Mouse (Mus musculus): ENCODE data around the gene Zbtb16. TPM values are rescaled to one million over a fixed set of nuclear protein-coding genes. Genes with fewer than 3 reads are reported as not detected.

The Zbtb16 gene
- total RNA-seq (2015) (4.7 and 5.8 TPM in 2 replicates), total RNA-seq (2017) (4.7 and 5.2 TPM in 2 replicates)

DNA sequence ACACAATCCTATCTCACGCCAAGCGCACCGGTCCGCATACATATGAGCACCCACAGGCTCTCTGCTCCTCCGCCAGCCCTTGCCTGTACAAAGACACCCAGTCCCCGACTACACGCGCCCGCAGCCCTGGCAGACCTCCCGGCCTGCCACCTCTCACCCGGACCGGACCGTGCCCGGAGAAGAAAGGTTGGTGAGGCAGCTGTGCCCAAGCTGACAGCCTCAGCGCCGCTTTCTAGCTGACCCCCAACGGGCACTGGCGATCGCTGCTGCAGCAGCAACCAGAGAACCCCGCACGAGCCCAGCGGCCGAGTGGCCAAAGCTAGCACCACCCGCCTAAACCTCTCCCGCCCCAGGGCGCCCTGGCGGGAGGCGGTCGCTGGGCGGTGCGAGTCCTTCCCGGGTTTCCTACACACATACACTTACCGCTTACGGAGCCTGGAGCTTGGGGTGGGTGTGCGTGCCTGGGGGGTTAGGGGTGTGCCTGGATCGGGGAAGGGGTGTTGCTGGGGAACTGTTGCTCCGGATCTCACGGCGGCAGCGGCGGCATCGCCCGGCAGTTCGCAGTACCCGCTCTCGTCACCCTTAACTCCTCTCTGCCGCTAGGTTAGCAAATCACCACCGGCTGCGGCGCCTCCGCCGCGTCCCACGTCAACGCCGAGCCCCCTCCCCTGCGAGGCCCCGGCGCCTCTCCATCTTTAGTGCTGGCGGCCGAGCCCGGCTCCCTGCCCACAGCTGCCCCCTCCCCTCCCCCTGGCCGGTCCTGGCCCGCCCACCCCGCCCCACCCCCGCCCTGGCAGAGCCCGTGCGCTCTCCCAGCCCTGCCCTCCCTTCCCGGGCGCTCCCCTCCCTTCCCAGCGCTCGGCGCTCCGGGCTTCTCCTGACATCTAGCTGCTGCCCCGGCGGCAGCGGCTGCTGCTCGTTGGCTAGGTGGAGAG is at the start of gene Zbtb16:
Zbtb16 (minus strand) TSS at position 592 of the 935 bp plus-strand sequence.
- peak; percentile 68 for ATAC-seq (replicated peaks; ENCODE audit: poor library complexity)

DNA sequence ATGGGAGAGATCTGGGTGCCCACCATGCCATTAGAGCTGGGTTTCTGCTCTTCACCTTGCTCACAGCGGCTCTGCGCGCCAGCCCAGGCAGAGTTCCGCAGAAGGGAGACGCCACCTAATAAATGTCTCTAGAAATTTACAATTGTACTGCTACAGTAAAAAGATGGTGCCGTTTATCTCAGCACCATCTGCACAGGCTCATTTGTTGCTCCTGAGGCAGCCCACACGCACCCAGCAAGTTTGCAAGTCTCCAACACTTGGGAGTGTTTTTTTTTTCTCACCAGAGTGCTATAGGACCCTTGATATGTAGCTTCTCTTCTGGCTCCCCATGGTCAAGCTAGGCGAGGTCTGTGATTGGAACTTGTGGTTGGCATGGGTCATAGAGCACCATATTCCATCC is 36.9 kb upstream of the Zbtb16 start:
- no peak for ATAC-seq (replicated peaks; ENCODE audit: poor library complexity)

DNA sequence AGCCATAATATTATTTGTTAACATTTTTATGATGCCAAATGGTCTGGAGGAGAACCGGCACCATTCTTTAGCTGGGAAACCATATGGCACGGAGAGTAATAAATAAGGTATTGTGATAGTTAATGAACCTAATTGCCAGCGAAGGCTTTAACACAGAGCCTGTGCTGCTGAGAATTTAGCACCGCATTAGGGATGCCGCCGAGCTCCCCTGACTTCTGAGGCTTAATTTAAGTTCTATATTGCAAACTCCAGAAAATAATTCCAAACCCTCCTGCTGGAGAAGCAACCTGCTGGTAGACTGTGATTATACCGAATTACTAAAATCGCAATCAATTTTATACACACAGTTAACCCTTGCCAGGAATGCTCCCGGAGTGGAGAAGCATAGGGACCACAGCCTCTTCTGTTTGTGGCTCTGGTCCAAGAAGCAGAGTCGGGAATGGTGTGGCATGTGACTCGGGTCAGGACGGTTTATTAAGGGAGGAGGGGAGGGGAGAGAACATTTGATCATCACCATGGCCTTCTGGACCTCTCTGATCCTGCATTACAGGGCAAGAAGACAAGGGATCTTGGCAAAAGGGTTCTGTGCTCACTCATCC is 30.6 kb upstream of the Zbtb16 start:
- ATAC-seq (replicated peaks; ENCODE audit: poor library complexity) = no peak

DNA sequence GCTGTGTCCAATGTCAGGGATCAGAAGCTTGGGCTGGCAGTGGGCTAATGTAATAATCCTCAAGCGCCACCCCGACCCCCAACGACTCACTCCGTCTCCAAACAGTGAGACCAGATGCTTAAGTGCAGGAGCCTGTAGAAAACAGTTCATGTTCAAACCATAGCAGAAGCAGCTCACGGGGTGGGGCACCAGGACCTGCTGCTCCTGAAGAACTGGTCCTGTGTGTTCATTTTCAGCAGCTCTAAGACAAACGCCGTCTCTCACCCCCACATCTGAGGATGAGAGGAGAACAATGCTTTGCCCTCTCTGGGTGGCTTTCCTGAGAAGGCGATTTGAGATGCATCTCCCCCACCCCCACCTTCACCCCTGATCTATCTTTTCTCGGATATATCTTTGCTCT is 29.2 kb upstream of the Zbtb16 start:
- ATAC-seq (replicated peaks; ENCODE audit: poor library complexity) = no peak

DNA sequence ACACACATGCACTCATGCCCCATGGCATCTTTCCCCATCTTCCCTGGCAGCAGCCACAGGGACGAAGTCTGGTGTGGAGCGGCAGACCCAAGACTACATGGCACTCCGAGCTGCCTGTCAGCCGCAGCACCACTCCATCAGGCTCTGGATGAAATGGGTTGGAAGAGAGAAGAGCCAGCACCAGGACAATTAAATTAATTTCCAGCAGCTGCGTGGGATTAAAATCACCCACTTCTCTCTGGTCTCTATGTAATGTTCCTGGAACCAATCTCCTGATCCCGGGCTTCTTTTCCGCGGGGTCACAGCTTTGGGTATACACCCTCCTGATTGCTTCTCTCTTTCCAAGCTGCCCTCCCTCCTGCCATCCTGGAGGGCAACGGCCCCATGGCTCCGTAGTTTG is 25.5 kb upstream of the Zbtb16 start:
- ATAC-seq (replicated peaks; ENCODE audit: poor library complexity) = no peak

DNA sequence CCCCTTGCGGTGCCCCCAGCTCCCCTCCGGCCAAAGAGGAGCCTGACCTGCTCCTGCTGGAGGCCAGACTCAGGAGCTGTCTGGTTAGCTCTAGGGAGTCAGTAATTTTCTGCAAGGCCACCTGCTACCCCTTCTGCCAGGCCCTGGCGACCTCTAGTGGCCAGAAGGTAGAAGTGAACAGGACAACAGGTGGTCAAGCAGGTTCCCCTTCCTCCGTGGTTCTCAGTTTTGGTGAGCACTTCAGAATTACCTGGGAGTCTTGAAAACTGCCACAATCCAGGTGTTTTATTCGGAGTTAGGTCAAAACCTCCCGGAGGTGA is 24.5 kb upstream of the Zbtb16 start:
- peak; percentile 93 for ATAC-seq (replicated peaks; ENCODE audit: poor library complexity)

DNA sequence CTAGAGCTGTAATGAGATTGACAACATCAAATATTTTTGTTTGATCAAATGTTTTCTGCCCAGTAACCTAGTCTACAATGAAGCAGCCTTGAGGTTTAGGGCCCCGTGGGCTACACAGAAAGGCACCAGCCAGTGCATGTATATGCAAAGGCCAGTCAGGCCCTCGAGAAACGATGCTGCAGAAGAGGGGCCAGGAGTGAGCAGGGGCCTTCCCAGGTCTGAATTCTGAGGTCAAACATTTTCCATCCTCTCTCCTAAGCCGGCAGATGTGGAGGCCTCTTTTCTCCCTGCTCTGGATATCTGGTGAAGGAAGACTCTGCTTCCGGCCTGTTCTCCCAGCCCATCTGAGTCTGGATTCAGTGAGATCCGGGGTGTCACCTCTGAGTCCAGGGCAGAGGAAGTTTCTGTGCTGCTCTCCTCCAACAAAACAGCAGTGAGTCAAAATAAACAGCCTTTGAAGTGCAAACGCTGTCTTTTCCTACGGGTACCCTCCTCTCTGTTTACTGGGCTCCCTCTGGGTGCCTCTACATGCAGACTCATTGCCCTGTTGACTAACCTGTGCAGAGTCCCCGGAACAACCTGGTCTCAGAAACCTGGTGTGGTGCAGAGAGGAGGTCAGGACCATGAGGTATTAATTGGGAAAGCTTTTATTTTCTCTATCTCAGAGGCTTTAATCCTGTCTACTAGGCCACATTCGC is 24.0 kb upstream of the Zbtb16 start:
- ATAC-seq (replicated peaks; ENCODE audit: poor library complexity) = no peak

DNA sequence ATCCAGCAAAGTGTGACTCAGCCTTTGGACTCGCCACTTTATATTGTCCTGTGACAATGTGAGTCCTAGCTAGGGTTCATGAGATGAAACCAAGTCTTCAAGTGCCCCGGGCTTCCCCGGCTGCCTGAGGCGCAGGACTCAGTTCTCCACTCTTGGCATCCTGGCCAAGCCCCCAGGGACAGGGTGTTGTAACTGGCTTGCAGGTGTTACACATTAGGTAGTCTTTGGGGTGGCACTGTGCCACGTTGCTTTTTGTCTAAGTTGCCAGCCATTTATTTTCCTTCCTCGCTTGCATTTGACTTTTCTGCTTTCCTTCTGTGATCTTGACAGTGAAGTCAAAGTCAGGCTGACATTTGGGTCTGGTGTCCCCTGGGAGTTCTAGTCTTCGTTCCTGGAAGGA is 21.9 kb upstream of the Zbtb16 start:
- ATAC-seq (replicated peaks; ENCODE audit: poor library complexity) = no peak

DNA sequence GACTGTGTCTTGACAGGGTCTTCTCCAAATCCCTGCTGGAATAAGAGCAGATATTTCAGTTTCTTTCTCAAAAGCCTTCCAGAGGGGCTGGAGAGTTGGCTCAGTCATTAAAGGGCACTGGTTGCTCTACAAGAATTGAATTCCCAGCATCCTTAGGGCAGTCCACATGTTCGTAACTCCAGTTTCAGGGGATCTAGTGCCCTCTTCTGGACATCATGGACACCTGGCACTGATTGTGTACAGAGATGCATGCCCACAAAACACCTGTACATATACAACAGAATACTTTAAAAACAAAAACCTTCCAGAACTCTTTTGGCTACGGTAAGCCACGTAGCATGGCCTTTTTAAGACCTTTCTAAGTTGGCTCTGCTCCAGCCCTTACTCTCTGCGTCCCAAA is 20.2 kb upstream of the Zbtb16 start:
- 0 out of 2 replicates have a peak, but pooled peaks have one; percentile 37 for ATAC-seq (replicated peaks; ENCODE audit: poor library complexity)

DNA sequence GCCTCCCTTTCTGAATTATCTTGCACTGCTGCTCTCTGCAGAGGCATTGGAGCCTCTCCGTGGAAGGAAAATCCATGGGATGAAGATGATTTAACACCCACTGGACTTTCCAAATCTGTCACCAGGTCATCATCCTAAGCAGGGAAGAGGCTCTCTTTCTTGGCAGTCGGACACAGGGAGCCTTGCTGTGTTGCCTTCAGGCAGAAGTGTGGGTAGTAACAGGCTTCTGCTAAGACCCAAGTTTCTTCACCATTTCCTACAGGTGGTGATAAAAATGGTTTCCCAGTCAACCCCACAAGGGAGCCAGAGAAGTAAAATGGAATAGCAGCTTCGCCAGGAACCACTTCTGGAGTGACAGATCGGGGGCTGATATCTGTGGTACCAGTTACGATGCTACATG is 13.5 kb upstream of the Zbtb16 start:
- ATAC-seq (replicated peaks; ENCODE audit: poor library complexity) = no peak

DNA sequence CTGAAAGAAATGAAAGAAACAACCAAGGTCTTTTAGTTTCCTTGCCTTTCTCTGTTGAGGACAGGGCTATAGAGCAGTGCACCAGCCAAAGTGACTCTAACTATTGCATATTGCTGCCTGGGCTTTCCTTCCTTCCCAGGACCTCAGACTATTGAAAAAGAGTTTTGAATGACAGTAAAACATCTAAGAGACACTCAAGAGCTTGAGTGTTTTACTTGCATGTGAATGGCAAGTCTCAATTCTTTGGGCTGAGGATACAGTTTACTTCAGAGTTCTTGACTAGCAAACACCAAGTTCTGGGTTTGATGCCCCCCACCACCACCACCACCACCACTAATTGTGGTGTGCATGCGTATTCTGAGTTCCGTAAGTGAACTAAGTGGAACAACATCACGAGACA is 3.5 kb upstream of the Zbtb16 start:
- ATAC-seq (replicated peaks; ENCODE audit: poor library complexity) = no peak

DNA sequence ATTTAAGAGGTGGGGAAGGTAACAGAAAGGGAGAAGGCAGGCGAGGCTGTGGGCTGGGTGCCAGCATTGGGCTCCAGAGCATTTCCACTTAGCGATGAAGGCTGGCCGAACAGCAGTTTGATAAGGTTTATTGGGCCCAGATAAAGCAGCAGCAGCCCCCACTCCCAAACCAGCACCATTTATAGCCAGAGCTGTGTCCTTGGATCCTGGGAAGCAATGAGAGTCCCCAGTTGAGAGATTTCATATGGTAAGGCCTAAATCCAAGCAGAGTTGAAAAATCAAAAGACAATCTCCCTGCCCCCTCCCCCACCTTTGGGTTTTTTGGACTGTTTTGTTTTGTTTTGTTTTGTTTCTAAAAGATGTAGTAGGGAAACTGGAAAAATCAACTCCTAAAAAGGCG is 2.3 kb upstream of the Zbtb16 start:
- ATAC-seq (replicated peaks; ENCODE audit: poor library complexity) = no peak

DNA sequence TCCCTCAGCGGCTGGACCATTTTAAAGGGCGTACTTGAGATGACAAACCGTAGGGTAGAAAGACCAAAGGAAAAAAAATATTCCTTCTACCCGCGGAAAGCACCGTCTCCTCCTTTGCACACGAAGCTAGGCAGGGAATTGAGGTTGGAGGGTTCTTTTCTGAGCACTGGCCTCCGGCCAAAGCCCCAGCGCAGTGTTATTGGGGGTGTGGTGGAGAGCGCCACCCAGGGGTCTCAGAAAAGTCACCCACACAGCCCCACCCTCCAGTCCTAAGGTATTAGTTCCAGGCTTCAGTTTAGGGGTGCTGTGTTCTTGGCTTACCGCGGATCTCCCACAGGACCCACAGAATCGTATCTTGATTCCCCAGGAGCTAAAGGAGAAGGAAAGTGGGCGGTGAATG is 1.2 kb upstream of the Zbtb16 start:
- ATAC-seq (replicated peaks; ENCODE audit: poor library complexity) = peak; percentile 13; the same call in 1 of the 2 replicates

DNA sequence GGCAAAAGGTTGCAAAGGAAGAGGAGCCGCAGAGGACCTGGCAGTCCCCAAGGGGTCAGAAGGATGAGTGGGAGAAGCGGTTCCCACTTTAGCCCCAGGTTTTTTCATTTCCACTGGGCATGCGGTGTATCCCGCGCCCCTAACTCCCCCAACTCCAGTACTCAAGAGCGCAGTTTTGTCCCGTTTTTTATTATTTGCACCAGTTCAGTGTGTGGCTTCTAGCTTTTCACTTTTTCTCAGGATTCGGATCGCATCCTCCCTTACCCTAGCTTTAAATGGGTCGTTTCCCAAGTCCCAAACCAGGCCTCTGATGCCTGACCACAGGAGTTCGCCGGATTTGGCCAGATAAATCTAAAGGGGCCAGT is 526 bp upstream of the Zbtb16 start:
- no peak for ATAC-seq (replicated peaks; ENCODE audit: poor library complexity)

DNA sequence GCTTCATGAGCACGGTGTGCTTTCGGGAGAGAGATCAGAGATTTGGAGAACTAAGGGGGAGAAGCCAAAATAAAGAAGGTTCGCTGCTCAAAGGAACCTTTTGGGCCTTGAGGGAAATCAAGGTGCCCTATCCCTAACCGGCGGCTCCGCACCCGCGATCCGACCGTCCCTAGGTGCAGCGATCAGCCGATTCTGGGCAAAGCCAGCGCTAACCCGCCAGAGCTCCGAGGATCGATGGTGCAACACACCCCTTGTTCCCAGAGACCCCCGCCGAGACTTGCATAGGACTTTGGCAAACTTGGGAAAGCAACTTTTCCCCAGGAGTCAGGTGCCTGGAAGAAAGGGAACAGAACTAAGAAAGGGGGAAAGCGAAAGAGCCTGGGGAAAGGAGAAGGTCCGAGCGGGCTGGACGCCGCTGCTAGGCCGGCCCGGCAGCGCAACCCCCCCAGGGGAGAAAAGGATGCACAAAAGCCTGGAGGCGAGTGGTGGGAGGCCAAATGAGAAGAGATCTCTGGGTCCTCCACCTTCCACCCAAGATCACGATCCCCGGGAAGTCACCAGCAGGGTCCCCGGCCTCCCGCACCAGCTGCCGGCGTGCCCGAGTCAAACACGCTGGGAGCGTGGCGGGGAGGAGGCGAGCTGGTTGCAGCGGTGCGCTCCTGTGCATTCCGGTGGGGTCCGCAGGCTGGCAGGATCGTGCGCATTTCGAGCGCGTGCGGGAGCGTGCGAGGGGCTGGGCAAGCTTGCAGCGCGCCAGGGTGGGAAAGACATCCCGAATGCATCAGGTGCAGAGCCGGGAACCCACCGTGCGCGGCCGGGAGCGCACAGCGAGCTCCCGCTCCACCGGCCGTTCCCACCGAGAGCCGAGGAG is 1.2 kb downstream of the Zbtb16 start:
- ATAC-seq (replicated peaks; ENCODE audit: poor library complexity) = 0 out of 2 replicates have a peak, but pooled peaks have one; percentile 18

DNA sequence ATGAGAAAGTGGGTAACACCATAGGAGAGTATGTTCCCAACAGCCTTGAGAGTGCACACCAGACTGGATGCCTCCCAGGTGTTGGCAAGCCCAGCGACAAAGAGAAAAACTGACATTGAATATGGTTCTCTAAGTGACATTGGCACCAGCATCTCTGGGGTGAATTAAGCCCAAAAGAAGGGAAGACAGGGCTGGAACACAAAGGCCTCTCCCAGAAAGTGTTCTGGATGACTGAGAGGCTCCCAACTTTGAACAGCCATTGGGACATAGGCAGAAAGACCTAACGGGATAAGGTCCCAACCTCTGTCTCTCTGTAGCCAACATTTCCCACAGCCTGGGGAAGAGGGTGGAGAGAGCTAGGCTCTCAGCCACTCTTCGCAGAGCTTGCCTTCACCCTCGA is 2.0 kb downstream of the Zbtb16 start:
- ATAC-seq (replicated peaks; ENCODE audit: poor library complexity) = no peak

DNA sequence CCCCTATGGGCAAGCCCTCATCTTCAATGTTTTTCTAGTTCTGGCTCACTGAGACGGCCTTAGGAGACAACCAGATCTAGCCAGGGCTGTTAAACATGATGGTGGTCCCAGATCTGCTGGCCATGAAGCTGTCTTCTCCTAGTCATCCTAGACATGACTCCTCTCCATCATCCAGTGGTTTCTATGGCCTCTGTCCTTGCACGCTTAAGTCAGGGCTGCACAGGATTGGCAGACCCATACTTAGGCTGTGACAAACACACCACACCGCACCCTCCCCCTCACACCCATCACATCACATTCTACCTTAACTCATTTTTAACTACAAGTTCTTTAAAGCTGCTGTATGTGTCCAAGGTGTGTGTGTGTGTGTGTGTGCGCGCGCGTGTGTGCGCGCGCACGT is 2.5 kb downstream of the Zbtb16 start:
- no peak for ATAC-seq (replicated peaks; ENCODE audit: poor library complexity)

DNA sequence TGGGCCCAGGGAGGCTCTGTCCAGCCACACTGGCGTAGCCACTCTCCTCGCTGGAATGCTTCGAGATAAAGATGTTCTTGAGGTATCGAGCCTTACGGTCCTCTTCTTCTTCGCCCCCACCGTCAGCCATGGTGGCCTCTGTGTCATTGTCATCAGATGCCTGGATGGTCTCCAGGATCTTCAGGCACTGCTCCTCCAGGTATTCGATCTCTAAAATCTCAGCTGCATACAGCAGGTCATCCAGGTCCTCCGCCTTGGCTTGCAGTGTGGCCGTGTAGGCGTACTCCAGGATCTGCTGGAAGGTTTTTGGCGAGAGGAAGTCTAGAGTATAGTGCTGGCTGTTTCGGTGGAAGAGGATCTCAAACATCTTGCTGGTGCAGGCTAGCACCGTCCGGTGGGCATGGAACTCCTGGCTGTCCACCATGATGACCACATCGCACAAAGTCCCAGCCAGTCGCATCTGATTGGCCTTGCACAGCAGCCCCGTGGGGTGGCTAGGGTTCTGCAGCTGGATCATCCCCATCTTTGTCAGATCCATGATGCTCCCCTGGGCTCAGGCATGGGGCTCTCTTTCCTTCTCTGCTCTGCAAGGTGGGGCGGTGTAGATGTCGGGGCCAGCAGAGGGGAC is 3.4 kb downstream of the Zbtb16 start:
- no peak for ATAC-seq (replicated peaks; ENCODE audit: poor library complexity)

DNA sequence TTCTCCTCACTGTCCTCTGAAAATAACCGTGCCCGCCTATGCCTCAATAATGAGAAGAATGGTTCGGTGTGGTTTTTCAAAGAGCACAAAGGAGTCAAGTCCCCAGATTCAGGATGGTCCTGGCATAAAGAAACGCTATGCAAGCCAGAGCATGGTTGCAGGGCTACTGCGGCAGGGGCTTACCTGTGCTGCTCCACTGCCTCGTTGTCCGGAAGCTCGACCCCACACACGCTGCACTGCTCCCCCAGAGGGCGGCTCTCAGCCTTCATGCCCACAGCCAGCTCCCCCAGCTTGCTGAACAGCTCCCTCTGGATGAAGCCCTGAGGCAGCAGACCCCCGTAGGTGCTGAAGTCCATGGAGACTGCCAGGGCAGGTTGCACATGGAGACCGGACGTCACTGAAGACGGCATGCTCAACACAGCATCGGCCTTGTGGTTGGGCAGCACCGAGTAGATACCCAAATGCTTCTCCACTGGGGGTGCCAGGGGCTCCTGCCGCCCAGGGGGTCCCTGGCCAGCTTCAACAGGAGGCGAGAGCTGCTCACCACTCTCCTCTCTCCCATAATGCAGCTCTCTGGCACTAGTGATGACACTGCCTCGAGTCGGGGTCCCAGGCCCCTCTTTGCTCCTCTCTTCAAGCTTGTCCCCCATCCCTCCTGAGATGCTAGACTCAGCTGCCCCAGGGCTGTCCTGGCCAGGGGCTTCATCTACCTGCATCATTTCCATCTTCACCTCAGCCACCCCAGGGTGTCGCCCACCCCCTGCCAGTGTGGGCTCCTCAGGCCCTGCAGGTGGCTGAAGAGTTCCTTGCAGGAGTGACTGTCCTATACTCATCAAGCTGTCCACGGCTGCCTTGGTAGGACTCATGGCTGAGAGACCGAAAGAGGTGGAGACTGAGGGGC is 4.2 kb downstream of the Zbtb16 start:
- no peak for ATAC-seq (replicated peaks; ENCODE audit: poor library complexity)
